Mouse (Mus musculus): ENCODE measurements at regions not wholly inside any gene's neighbourhood (a gene's known extent, or its start where the extent isn't known, plus 50 kb on each side); places are given as distances from the start of the nearest gene placed in this dataset.

DNA sequence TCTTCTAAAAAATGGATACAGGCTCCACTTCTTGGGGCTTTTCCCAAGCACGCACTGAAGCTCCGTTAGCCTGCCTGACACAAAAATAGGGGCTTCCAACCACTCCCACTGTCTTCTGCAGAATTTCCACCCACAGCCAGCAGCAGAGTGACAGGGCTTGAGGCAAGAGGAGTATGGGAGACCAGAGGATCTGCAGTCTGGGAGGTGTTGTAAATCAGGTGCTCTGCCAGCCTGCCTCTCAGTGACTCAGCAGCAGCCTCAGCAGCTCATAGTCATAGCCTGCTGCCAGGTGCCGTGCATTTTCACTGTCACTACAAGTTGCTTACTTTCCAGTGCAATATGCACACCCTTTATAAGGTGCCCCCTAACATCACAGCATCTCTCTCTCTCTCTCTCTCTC, 261.4 kb upstream of the Tsc22d2 start:
- TF ChIP-seq MAFK (IDR thresholded peaks at IDR 0.05; ENCODE audit: insufficient read depth, low read depth, low read length) (no peak), CHD2 (IDR thresholded peaks at IDR 0.05; ENCODE audit: low read depth, low read length) (no peak), ZC3H11A (IDR thresholded peaks at IDR 0.05; ENCODE audit: borderline replicate concordance, low read depth, low read length) (no peak), ZNF384 (IDR thresholded peaks at IDR 0.05; ENCODE audit: low read depth, low read length) (no peak)

All from ES-E14 (cell line).